Mouse (Mus musculus) cerebellum, adult 18-20 months (tissue): ENCODE data around the gene T.

Source experiments
- DNase-seq, 2 experiments: peaks; one replicate each; pipeline ENCODE4 v3.0.0; 2021

The T gene

DNA sequence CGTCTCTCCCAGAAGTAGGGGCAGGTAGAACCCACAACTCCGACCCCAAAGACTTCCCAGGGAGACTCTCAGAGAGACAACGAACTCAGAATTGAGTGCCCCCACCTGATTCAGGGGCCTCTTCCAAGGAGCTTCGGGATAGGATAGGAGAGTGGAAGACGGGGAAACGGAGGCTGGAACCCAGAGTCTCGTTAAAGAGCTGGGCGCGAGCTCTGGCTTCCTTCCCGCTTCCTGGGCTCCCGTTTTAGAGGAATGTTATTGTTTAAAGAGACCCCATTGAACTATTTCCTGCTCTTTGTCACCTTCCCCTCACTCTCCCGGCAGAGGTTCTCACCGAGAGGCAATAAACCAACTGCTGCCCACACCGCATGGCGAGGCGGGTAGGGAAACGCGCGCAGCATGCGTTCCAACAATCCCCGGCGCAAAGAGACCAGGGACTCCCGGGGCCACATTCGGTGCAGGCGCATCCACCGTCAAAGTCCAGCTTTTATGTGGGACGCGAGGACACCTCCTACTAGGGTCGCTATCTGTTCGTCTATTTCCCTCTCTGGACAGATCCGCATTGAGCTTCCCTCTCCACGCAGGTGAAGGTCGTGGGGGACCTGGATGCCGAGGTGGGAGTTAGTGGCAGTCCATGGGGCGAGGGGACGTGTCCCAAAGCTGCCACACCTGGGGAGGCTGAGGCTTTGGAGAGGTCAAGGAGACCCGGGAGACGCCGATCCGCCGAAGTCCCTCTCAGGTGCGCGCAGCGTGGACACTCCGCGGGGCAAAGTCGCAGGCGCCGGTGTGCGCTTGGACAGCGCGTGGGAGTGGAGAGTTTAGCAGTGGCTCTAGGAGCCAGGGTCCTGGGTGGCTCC, 874 bp upstream of the T start:
- DNase-seq: no peak

DNA sequence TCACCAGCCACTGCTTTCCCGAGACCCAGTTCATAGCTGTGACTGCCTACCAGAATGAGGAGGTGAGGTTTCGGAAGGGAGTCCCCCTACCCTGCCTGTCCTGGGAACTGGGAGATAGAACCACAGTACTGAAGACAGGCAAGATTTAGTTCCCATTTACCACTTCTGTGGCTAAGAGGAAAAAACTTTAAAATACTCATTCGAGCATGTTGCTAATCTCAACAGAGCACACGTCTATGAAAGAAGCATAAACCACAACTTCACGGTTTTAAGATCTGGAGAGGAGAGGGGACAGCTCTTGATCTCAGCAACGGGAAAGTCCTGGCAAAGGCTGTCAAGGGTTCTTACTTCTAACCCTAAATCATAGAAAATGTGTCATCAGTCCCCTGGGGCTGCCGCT, 2.0 kb downstream of the T start:
- DNase-seq: no peak

DNA sequence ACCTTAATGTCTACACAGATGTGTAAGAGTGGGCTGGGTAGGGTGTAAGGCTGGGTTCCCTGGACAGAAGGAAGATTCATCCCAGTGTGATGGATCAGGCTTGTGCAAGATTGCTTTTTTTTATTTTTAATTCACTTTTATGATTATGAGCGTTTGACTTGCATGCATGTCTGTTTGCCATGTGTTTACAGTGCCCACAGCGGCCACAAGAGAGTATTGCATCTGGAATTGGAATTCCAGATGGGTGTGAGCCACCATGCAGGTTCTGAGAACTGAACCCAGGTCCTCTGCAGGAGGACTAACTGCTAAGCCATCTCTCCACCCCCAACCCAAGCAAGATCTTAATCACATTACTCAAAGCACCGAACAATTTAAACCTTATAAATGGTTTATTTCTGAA, 9.8 kb downstream of the T start:
- DNase-seq: no peak

DNA sequence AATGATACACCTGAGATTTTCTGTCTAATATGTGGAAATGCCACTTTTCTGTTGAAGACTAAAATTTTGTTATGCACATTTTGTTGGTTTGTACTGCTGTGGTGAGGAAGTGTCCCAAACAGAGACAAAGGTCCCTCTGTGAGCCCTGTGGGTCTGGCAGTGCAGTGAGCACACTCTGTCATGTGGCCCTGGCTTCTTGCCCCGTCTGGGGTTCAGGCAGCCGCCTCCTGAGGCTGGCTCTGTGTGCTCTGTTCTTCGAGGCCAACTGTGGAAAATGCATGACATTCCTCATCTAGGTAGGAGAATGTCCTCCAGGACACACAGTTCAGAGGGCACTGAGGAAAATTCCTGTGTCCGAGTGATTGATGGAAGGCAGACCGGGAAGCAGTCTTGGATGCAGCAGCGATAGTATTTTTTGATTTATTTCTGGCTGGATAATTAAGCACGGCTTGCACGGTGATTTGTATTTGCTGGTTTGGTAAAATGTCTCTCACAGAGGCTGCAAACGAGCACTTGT, 13.5 kb downstream of the T start:
- peak in 1 of 2 experiments; percentile 21 for DNase-seq

DNA sequence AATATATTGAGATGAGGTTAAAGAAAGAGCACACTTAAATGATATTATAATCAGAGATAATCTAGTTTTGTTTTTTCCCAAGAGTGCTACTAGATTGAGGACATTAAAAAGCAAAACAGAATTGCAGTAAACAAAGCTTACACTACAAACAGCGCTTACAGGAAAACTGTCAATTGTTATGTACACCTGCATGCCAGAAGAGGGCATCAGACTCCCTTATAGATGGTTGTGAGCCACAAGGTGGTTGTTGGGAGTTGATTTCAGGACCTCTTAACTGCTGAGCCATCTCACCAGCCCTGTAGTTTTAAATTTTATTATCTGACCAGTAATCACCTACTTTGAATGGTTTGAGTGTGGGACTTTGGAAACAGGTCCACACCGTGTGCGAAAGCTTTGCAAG, 14.1 kb downstream of the T start:
- DNase-seq: no peak

DNA sequence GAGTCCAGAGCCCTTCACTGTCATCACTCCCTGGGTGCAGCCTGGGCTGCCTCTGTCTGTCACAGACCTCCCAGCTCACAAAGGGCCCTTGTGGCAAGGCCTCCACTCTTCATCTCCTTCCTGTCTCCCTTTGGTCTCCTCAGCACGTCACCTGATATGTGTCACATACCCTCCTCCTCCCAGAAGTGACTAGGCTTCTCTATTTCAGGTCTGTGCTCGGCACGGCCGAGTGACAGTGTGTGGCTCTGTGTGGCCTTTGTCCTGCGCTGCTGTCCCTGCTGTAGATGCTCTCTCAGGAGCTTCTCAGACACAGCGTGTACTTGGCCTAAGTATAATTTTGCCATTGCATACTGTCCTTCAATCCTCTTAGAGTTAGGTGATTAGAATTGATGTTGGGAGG, 21.0 kb downstream of the T start:
- DNase-seq: no peak

DNA sequence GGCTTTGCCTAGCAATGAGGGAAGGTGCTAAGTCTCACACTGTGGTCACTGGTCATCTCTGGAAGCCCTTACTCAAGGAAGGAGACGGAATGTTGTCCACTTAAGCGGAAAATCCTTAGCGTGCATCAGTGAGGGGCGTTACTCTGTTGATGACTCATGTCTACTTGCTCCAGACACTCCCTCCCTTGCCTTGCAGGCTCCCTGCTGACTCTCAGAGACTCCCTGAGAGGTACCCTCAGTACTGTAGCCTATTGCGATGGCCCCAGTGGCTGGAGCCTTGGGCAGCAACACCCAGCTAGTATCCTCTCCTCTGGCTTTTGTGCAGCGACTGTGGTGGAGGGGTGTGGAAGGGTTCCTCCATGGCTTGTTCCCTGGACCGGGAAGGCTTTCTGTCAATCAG, 21.4 kb downstream of the T start:
- no peak for DNase-seq

DNA sequence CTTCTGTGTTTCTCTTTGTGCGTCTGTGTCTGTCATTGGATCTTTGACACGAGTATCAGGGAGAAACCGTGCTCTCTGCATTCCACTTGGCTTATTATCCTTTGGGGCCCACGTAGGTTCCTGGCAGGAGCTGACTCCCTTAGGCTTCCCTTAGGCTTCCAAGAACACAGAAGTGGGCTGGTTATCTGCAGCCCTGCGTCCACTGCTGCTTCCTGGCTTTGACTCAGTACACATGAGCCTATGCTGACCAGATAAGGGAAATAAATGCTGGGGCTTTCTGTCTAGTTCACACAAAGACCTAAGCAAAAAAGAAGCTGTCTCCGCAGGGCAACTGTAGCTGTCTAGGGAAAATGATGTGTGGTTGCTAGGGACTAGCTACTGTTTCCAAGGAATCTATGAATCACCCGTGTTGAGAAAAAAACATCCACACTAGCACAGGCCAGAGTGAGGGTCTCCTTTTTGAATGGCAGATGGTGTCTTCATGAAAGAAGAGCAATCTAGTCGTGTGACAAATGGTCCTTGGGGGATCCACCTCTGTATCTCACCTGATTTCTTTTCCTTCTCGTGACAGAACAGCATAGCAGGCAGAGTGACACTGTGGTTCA, 22.7 kb downstream of the T start:
- DNase-seq: no peak

DNA sequence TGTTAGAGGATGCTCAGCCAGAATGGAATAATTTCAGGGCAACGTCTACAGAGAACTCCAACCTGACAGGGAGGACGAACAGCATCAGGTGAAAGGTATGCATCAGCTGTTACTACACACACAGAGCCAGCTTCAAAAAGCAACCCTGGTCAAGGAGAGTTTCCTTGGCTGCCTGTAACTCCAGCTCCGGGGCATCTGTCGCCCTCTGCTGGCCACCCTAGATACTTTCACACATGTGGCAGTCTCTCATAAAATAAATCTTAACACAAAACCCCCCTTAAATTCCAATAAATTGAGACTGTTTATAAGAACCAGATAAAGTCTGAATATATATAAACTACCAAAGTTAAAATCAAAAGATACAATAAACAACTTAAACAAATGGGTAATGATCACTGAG, 27.3 kb downstream of the T start:
- DNase-seq: peak; percentile 53 to 66

DNA sequence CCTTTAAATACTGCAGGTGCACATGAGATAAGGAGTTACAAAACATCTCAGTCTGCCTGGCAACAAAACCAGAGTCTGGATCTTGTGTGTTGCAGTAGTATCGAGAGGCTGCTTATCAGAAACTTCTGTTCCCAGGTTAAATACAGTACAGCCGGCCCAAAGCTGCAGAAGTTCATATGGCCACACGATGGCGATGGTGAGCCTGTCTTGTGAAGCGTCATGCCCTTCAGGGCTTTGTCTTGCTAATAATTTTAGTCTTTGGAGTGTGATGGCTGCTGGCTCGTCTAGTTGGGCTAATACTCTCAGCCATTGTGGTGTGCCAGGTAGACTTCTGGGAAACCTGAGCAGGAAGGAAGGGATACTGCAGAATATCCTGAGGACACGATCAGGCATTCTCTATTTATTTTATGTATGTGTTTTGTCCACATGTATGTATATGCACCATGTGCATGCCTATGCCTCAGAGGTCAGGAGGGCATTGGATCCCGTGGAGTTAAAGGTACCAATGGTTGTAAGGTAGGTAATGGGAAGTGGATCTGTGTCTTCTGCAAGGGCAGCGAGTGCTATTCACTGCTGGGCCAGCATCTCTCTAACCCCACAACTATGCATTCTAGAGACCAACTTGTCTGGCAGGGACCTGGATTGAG, 29.4 kb downstream of the T start:
- peak; percentile 73 to 83 for DNase-seq

DNA sequence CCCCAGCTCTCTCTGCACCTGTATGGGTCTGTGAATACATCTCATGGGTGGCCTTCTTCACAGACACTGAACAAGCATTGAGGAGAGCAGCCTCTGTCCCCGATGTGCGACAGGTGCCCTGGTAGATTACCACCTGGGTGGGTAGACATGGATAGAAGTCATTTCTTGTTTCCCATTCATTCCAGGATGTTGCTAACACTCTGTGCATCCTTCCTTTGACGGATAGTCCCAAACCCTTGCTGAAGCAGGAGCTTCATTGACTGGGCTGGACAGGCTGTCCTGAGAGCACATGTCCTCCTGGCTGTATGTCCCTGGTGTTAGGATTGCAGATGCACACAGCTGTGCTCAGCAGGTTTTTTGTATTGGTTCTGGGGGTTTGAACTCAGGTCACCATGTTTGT, 33.5 kb downstream of the T start:
- no peak for DNase-seq

DNA sequence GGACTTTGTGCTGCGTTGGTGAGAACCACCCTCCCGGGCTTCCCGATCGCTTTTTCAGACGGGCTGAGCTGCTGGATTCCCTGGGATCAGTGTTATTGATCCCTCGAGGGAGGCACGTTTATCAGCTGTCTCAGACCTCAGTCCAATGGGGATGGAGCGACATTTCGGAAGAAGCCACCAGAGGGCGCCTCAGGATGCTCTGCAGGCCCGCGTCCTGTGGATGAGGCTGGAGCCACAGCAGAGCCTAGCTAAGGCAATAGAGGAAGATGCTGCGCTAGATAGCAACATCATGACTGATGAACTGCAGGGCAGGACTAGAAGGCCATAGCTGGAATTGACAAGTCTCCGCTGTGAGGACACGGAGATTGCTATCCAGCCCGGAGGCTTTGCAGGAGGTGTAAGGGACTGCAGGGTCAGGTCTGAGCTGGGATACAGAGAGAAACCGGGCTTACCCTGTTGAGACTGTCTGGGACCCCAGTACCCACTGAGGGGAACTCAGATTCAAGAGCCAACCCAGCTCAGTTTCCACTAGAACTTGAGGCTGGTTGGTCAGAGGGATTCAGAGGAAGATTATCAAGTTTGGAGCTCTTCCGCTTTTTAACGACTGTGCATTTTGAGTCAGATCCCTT, 34.6 kb downstream of the T start:
- peak; percentile 91 to 96 for DNase-seq

DNA sequence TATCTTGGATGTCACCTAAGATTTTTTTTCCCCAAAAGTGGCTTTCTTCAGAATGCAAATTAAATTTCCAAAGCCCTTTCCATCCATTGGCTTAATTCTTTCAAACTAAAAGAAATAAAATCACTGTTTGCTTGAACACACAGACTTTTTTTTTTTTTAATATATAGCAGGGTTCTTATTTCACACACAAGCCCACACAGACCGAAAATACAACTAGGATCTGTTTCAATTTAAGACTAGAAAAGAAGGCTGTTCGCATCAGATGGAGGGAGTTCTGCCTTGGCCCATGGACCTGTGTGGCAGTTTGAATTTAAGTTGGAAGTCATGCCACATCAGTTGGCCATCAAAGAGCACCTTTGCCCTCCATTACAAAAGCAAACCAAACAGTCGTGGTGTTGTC, 44.3 kb downstream of the T start:
- no peak for DNase-seq

DNA sequence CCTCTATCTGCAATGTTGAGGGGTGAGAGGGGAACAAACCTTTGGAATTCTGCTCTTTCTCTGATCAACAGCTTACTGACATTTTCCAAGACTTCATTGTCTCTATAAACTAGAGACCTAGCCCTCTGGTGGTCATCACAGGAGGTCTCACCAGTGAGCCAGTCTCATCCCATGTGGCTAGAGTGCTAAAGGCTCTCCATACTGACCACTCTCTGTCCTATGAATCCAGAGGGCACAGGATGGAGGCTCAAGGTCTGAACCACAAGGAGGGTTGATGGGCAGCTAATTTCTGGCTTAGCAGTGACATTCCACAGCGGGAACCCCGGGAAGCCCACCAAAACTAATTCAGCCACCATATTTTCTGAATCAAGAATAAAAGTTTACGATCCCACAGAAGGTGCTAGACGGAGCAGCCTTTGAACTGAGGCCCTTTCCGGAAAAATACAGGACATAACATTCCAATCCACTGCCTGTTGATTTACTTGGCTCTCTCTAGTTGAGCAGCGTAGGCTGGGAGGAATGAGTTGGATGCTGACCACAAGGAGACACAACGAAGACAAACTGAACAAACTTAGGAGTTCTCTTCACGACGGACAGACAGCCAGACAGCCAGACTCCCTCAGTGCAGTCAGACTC, 45.4 kb downstream of the T start:
- no peak for DNase-seq

DNA sequence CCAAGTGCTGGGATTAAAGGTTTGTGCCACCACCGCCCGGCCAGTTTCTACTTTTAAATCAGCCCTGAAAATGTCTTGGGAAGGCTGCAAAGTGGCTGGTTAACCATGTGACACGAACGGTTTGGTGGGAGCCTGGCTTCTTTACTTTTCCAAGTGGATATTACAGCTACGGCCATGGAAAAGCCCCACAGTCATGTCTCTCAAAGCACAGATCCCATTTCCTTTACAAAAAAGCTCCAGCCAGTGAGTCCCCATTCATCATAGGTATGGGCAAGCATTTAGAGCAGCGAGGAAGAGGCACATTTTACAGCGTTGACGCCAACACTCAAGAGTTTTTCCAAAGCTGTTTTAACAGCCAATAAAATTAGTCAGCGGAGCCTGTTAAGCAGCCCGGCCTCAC, 47.6 kb downstream of the T start:
- DNase-seq: no peak

DNA sequence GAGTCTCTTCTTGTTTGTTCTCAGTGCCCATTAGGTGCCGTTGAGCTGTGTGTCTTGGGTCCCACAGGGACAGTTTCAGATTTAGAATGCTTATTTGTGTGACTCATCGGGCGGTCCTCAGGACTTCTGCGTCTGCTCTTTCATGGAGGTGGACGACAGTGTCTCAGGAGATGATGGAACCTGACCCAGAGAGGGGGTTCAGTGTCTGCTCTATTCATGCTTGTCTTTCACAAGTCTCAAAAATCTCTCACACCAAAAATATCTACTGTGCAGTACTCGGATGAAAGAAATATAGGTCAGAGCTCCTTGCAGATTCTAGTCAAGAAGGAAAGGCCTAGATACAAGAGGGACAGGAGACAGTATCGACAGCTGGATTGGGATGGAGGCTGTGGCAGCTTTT, 48.7 kb downstream of the T start:
- no peak for DNase-seq

DNA sequence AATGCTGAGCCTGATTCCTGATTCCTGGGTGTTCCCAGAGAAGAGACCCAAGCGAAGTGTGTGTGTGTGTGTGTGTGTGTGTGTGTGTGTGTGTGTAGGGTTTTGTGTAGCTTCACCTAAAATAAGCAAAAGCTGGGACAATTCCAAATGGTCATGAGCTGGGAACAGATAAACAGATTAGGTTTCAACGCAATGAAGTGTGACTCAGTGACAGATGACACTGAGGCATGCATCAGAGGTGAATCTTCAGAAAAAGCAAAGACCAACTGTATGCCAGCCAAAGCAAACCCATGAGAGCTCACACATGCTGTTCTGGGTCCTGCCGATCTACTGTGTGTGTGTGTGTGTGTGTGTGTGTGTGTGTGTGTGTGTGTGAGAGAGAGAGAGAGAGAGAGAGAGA, 50.0 kb downstream of the T start:
- no peak for DNase-seq

DNA sequence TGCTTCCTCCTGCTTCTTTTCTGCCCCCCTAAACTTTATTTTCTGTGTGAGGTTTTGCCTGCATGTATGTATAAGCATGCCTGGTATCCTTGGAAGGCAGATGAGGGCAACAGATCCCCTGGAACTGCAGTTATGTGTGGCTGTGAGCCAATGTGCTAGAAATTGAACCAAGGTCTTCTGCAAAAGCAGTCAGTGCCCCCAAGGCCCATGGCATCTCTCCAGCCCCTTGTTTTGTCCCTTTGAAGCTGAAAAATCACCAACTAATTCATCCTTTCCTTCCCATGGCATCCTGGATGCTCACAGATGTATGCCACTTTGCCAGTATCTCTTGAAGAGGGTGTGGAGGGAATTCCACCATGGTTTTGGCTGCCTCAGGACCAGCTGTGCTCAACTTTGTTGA, 50.9 kb downstream of the T start:
- DNase-seq: no peak

DNA sequence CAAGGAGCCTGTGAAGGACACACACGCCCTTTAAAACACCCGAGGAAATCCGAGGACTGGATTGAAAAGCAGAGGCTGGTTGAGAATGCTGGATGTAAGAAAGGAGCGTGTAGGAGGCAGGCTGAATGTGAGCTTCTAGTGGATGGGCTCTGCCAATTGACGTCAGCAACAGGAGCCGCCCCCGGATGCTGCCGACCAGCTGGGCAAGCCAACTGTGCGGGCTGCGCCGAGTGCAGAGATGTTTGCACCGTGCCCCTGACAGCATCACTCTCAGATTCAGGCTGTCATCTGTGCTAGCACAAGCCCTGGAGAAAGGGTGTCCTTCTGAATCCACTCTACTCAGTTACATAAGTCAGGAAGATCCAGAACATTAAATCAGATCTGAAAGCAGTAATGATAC, 53.6 kb downstream of the T start:
- DNase-seq: peak; percentile 82 to 84

DNA sequence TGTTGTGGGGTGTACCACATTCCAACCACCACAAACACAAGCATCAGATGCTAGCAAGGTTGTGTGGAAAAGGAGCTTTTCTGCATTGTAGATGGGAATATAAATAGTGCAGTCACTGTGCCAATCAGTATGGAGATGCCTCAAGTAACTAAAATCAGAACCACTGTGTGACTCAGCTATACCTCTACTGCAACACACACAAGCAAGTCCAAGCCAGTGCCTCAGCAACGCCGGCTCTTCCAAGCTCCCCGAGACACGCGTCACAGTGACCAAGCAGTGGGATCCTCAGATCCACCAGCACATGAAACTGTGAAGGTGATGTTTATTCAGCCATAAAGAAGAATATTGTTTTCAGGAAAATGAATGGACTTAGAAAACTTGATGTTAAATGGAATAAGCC, 56.7 kb downstream of the T start:
- no peak for DNase-seq
